Mouse (Mus musculus): ENCODE measurements at regions not wholly inside any gene's neighbourhood (a gene's known extent, or its start where the extent isn't known, plus 50 kb on each side); places are given as distances from the start of the nearest gene placed in this dataset.

DNA sequence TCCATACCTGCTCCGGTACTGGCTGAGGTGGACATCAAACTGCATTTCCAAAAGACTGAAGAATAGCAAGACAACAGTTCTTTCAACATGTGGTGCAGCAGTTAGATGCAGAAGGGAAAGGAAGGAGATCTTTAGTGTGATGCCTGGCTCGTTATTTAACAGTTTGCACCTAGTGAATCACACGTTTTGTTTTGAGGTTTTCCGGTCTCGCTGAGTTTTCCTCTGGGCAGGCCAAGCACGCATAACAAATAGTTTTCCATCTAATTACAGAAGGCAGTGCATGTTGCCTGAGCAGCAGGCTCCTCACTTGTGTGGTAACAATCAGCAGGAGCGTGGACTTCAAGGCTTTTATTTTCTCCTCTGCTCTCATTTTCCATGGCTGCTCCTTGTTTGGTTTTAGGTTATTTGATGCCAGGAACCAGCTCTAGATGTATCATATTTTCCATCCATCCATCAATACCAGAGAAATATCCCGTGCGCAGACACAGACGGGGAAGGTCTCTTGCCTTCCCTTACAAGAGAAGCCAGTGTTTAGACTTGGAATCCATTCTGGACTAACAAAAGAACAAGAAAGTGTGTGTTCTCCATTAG lies 199.6 kb upstream of the Ccdc122 start:
- intact Hi-C loops (cut with DNase I; ENCODE audit: low total_unique reads): no loop called here
- DNase-seq: no peak

DNA sequence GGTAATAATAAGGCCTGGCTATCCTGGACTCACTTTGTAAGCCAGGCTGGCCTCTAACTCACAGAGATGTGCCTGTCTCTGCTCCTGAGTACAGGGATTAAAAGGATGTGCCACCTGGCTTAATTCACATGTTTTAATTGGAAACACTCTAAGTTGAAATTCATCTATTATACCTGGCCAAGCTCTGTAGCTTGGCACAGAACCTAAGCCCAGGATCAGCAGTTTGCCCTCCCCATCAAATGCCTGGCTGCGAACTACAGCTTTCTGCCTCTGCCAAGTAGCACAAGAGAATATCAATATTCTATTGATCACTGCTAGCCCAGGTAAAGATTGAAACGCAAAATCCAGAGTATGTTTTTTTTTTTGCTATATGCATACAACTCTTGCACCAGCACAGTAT lies 200.3 kb upstream of the Ccdc122 start:
- no peak for DNase-seq
- intact Hi-C loops (cut with DNase I; ENCODE audit: low total_unique reads): no loop called here

DNA sequence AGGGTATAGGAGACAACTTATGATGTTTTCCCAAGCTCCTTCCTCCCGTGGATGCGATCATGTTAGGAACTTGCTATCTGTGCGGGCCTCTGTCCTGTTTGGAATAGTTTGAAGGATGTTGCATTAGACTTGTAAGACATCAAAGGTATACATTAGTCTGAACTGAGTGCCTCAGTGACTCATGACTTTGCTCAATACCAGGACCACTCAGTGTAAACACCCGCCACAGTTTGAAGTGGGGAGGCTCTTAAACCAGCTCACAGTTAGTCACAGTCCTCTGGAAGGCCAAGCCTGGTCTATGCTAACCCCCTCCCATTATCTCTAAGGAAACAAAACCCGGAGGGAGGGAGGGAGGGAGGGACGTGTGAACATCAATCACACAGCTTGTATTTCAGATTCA lies 202.5 kb upstream of the Ccdc122 start:
- no peak for DNase-seq
- intact Hi-C loops (cut with DNase I; ENCODE audit: low total_unique reads): no loop called here

DNA sequence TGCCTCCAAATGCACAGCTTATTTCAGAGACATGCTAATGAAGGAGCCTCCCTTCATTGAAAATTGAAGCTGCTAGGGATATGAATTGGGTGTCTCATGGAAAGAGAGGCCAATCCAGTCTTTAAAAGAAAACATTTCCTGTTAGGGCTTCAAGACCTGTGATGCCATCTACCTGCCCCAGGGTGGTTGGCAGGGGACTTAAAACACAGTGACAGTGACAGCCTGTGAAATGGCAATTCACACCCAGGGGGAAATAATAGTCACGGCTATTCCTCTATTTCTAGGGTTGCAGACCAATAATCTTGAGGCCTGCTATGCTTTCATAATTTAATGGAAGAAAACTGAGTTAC lies 207.4 kb upstream of the Ccdc122 start:
- intact Hi-C loops (cut with DNase I; ENCODE audit: low total_unique reads): no loop called here
- no peak for DNase-seq

DNA sequence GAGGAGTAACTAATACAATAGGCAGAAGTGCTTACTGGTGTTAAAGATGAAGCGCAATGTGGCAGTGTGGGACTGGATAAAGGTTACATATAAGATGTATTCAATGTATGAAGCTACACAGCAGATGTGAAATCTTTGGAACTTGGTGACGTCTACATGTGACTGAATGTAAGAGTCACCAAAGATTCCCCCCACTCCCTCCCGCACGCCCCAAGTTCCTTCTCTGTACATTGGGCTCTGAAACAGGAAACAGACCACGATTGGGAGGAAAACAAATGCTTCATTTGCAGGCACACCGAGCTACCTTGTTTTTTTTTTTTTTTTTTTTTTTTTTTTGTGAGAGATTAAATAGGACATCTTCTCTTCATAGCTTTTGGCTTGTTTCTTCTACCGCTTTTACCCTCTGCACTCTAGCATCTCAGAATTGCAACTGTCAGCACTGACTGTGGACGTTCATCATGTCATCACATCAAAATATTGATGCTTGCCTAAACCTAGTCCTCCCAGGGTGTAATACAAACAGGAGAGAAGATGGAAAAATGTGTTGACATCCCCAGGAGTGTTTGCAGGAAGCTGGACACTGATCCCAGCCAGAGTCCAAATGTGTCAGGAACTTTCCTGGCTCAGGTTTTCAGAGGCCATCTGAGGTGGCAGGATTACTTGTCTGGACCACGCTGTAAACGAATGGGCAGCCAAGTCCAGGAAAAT lies 208.0 kb upstream of the Ccdc122 start:
- DNase-seq: no peak
- intact Hi-C loops (cut with DNase I; ENCODE audit: low total_unique reads): no loop called here

DNA sequence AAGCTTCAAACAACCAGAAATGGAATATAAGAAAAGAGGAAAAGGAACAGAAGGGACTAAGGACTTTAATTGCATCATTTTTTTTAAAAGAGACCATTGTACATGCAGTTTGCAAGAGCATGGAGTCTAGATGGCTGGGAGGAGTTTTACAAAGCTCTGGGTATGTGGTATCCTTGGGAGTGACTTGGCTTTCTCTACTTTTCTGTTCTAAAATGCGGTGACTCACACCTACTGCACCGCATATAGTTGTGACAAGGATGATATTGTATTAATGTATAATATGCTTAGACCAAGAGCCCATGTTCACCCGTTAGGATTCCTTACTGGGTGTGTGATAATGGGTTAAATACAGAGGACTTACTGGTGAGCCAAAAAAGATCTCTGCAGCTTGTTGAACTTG lies 212.5 kb upstream of the Ccdc122 start:
- intact Hi-C loops (cut with DNase I; ENCODE audit: low total_unique reads): no loop called here
- DNase-seq: no peak

DNA sequence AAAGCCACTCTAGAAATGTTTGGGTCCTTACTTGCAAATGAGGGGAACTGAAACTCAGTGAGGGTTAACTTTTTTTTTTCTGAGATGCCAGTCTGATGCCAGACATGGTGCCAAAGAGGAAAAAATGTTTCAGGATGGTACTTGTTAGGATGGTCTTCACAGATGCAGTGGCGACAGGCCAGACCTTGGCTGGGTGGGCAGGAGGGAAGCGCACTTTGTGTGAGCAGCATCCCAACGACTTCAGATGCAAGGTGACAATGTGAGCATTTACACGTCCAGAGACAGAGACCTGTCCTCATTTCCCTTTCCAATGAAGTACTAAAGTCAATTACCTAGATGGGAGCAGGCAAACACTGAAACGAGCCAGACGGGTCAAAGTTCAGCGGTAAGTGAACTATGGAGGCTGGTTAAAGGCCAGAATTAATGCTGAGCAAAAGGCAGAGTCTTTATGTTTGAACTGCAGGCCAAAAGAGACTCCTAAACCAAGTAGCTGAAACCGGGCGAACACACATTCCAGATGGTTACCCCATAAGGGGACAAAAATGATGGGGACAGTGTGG lies 213.7 kb upstream of the Ccdc122 start:
- intact Hi-C loops (cut with DNase I; ENCODE audit: low total_unique reads): no loop called here
- no peak for DNase-seq

DNA sequence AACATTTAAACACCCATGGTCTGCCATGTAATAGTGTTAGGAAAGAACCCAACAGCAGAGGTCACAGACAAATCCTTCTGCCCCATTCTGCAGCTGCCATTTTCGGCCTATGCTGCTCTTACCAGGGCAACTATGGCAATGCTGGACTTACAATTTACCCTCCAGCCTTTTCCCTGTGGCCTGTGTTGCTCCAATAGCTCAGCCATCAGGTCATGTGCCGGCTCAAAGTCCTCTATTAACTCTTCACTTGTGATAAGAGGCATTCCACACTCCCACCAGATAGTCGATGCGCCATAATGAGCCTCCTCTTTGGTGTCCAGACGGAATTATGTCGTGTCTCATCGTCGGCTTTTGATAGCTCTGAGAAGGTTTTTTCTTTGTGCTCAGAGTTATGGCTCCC lies 214.7 kb upstream of the Ccdc122 start:
- DNase-seq: no peak
- intact Hi-C loops (cut with DNase I; ENCODE audit: low total_unique reads): no loop called here

DNA sequence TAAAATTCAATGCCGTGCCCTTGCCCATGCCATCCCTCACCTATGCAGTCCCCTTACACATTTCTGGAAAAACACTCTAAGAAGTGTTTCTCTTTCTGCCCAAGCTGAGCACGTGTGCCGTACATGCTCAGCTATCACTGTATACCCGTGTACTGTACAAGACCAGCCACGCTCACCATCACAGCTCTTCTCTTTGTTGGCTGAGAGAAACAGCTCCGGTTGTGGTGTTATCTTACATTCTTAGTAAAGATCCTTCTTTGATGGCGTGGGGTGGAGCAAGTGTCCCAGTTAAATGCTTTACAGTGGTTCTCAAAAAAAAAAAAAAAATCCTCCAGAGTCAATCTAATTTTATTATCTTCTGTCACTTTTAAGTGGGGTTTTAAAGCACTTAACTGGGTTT lies 215.1 kb upstream of the Ccdc122 start:
- intact Hi-C loops (cut with DNase I; ENCODE audit: low total_unique reads): no loop called here

DNA sequence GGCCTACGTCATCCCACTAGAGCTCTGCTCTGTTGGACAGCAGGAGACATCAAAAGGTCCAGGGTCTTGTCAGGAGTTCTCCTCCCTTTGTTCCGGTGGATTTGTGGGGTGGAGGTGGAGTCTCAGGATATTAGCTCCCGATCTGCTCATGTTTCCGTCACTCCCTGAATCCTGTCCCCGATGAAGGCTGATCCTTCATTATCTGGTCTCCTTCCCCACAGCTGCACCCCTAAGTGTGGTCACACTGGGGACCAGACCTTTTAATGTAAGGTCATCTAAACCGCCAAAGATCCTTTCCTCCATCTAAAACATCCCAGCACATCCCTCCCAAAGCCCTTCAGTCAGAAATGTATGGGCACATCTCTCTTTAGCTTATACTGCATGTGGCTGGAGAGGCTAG lies 215.6 kb upstream of the Ccdc122 start:
- DNase-seq: no peak
- intact Hi-C loops (cut with DNase I; ENCODE audit: low total_unique reads): no loop called here

More for the DNA sequence above, 215.1 kb upstream of the Ccdc122 start:
- no peak for DNase-seq

DNA sequence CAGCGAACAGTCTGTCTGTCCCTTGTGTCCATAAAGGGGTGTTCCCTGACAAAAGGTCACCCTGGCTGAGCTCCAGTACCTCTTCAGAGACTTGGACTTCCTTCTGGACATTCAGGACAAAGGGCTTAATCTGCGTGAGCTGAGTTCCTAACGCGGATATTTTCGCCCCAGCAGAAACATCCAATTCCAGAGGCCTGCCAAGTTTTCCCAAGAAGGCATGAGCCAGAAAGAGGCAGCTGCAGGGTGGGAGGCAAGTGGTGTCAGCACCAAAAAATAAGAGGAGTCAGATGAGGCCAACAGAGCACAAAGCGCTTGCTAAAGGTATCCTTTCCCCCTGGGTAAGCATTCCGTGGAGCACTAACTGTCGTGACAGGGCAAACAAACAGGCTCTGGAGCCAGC lies 216.9 kb upstream of the Ccdc122 start:
- intact Hi-C loops (cut with DNase I; ENCODE audit: low total_unique reads): no loop called here
- DNase-seq: peak; percentile 86

DNA sequence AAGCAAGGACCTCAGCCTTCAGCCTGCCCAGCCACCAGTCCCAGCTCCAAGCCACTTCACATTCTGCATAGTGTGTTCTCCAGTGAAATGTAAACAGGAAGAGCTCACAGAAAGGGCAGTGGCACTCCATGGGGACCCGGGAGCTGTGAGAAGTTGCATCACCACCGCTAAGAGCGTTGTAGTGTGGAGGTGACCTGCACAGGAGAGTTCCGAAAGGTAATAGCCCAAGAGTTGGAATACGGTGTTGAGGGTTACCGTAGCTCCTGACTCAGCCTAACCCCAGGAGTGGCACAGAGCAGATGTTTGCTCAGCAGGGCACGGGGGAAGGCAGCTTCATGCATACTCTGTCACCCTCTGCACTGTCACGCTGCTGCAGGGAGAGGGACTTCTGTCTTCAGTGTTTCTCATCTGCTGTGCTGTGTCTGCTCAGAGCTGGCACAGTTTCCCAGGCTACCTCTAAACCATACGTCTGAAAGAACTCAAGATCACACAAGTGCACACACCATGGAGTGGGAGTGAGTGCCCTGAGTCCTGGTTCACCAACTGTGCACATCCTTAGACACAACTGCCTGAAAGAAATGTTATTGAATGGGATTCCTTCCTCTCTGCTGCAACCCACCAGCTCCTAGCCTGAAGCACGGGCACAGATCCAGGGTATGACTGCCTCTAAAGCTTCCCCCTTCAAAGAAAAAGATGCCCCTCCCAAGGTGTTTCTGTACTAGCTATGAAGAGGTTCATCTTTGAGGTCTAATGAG lies 218.1 kb upstream of the Ccdc122 start:
- DNase-seq: peak; percentile 22
- intact Hi-C loops (cut with DNase I; ENCODE audit: low total_unique reads): no loop called here

DNA sequence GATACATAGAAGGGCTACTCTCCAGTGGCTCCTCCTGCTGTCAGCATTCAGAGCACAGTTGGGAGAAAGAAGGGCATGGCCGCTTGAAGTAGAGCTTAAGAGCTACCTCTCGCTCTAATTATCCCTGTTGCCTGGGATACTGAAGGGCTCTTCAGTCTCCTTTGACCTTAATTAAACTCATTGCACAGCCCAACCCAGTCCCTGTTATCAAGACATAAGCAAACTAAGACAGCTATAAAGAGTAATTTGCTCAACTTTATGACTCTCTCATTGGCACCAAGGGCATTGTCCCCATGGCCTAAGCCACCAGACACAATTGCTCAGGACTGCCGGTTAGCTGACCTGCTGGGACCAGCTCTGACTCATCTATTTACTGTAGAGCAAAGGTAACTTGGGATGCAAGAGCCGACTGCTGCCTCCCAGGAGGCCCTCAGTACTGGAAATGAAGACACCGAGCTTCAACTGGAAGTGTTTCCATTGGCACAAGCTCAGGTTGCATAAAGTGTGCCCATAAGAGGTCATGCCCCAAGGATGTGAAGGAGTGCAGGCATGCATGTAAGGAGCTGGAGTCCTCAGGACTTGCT lies 219.3 kb upstream of the Ccdc122 start:
- no peak for DNase-seq
- intact Hi-C loops (cut with DNase I; ENCODE audit: low total_unique reads): no loop called here

DNA sequence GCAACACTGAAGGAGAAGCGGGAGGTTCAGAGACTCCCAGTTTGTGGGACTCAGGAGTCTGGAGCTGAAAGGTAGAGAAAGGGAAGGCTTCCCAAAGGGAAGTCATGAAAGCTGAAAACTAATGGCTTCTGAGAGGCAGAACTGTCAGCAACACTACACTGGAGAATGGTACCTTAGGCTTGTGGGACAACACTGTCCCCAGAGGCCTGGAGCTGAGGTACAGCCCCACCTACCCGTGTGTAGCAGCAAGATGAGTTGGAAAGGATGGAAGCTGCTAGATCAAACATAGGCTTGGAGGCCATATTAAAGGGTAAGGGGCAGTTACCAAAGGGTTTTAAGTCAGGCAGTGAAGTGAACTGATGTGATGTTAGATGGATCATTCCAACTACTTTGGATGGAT lies 219.9 kb upstream of the Ccdc122 start:
- intact Hi-C loops (cut with DNase I; ENCODE audit: low total_unique reads): no loop called here
- no peak for DNase-seq

DNA sequence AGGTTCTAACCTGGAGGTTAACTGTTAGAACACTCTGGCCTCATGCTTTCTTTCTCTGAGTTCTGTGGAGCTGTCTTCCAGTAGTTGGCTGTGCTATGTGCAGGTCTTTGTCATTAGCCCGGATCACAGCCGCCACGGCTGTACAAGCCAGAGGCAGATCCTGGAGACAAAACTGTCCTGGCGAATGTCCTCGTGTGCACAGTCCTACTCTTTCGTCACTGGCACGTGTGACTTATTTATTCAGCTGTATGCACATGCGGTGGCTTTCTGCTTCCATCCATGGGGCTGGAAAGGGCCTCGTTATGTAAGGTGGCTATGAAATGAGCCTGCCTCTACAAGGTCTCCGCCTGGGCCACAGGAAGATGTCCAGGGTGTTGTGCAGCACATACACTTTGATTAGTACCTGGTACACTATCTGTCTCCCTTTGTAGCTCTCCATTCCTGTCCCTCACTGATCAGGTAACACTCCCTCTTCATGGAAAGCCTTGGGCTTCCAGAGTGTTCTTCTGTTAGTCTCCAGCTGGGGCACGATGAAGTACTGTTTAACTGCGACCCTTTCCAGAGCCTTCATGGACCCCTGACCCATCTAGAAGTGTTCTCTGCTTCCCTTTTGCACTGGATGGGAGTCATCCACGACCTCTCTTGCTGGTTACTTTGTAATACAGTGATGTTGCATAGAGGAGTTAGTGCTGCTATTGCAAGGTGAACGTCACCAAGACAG lies 224.3 kb upstream of the Ccdc122 start:
- intact Hi-C loops (cut with DNase I; ENCODE audit: low total_unique reads): no loop called here
- DNase-seq: no peak

DNA sequence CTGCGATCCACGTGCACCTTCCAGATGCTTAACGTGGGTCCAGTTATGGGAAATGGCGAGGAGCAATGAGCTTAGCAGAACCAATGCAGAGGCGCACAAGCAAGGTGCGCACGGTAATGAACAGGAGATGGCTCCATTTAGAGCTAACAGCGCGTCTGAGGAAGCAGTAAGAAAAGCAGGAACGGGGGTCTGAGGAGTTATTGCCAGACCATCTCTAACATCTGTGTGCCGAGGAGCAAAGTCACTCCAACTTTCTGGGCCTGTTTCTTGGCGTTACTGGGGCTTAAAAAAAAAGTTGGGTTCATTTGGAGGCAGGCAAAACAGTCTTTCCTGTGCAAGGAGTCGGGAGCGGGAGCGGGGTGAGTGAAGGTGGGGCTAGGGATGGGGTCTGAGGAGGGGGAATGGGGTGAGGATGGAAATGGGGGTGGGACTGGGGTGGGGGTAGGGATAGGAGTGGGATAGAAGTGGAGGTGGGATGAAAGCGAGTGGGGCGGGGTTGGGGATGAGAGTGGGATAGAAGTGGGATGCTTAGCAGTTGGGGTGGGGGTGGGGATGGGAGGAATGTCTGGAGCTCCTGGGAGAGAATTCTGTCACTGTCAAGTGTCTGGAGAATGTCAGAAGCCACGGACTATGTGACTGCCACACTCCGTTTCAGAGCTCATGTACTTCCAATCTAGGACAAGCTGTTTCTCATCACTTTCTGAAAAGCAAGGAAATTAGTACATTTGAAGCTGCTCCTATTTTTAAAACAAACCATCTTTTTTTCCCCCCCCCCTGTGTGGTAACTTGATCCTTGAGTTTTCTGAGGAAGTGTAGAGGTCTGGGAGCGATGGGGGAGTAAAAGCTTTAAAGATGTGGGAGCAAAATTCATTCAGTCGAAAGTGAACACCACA lies 225.6 kb upstream of the Ccdc122 start:
- DNase-seq: no peak
- intact Hi-C loops (cut with DNase I; ENCODE audit: low total_unique reads): no loop called here

DNA sequence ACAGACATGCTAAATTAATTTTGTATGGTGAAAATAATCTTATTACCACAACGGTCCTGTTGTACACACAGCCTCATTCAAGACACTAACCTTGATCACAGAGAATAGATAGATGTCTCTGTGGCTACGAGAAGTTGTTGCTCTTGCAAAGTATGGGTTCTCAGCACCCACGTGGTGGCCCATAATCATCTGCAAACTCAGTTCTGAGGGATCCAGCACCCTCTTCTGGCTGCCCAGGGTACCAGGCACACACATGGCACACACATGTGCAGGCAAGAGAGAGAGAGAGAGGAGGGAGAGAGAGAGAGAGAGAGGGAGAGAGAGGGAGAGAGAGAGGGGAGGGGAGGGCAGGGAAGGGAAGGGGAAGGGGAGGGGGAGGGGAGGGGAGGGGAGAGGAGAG lies 226.5 kb upstream of the Ccdc122 start:
- intact Hi-C loops (cut with DNase I; ENCODE audit: low total_unique reads): no loop called here
- DNase-seq: no peak

DNA sequence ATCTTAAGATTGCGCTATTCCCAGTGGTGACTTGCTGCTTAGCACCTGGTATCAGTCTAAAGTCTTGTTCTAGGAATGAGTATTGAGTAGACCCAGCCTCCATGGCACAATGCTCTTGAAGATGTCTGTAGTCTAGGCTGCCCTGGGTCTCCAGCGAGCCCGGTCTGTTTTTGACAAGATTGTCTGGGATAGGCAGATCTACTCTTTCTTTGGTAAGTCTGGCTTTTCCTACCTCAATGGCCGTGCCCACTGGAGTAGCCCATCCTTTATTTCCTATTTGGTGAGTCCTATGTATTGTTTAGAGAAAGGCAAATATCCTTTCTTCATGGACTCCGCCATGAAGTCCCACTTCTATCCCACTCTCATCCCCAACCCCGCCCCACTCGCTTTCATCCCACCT lies 227.2 kb upstream of the Ccdc122 start:
- intact Hi-C loops (cut with DNase I; ENCODE audit: low total_unique reads): no loop called here
- DNase-seq: no peak
